Mouse (Mus musculus): ENCODE measurements around the gene Impg2.
A peak's percentile ranks its signal among the peaks of the same experiment; 100 is the strongest.

Impg2 gene

GRCm38 (mm10) chr16:56298836-56299235 lies 94.7 kb downstream of the Impg2 start:
- peak; percentile 10 for DNase-seq (ENCODE audit: low read depth, low spot score)

- no peak for DNase-seq (ENCODE audit: low read depth, low spot score)
Observed at GRCm38 (mm10) chr16:56302996-56303395, 98.9 kb downstream of the Impg2 start.

GRCm38 (mm10) chr16:56304167-56304566 lies 100.1 kb downstream of the Impg2 start:
- DNase-seq (ENCODE audit: low read depth, low spot score), result no peak

GRCm38 (mm10) chr16:56307575-56307974 lies 103.5 kb downstream of the Impg2 start:
- no peak for DNase-seq (ENCODE audit: low read depth, low spot score)

DNA sequence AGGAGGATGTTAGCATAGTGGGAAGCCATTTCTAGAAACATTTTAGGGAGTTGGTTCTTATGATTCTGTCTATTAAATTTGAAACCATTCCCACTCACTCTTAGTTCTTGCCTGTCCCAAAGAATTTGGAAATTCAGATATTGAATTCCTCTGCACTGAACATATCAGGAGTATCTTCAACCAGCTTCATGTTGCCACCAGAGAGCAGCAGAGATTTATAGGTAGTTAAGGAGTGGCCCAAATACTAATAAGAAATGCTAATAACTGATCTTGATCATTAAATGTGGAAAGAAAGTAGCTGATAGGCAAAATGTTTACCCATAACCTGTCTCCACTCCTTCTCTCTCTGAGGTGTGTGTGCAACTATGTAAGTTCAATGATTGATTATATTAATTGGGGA lies 107.2 kb downstream of the Impg2 start:
- DNase-seq (ENCODE audit: low read depth, low spot score), result peak; percentile 30

All from brain, adult 2 months (tissue).